In genomic region chr8:88320134-88320533, GRCm38 (mm10) we compare ENCODE assay signal across 22 mouse cellular contexts. TPM values are rescaled to one million over a fixed set of nuclear protein-coding genes. Genes with fewer than 3 reads are reported as not detected.
A peak's percentile ranks its signal among the peaks of the same experiment; 100 is the strongest.
DNase-seq lines count a peak whose midpoint lies in the region; TF ChIP-seq lines count a peak whose summit lies in the region.
"Had no signal": no experiment of that assay in that cellular context is flagged by ENCODE, and none has a peak within 500 bp of the region (broad histone marks: within the 10 kb centered on the region; RNA-seq: fewer than 3 reads in every experiment).

No protein-coding gene starts in this region.

- no peak for TF ChIP-seq POLR2A in myocyte (IDR thresholded peaks at IDR 0.05; ENCODE audit: insufficient read length, low read depth)

- H3K4me3 ChIP-seq in myocyte = no peak overlapping the region
- H3K4me3 ChIP-seq: embryonic facial prominence, embryonic 10.5 days; embryonic facial prominence, embryonic 13.5 days; erythroblast, embryonic 14.5 days; forebrain, embryonic 13.5 days; hindbrain, embryonic 12.5 days; hindbrain, embryonic 15.5 days had no signal

- no peaks in the 10 kb centered on the region for H3K27me3 ChIP-seq in myocyte (ENCODE audit: control insufficient read depth, insufficient read depth, insufficient read length)
- H3K27me3 ChIP-seq: embryonic facial prominence, embryonic 13.5 days; forebrain, embryonic 13.5 days; hindbrain, embryonic 12.5 days; hindbrain, embryonic 15.5 days had no signal

- no peaks in the 10 kb centered on the region for H3K79me2 ChIP-seq in myocyte (ENCODE audit: control insufficient read depth, insufficient read depth)

- DNase-seq in heart, adult 11 months = peak; percentile 89
- DNase-seq in heart, adult 18-20 months = no peak
- DNase-seq in testis, postnatal 10 days (ENCODE audit: low spot score) = peak; percentile 54
- DNase-seq in testis, postnatal 14 days (ENCODE audit: low spot score) = no peak
- no peak for DNase-seq in lung, postnatal 25 days (ENCODE audit: low spot score)
- DNase-seq: adrenal gland, adult 2 months; adrenal gland, postnatal 14 days; cerebellum, adult 11-12 months; cerebellum, adult 8-10 months; cerebellum, postnatal 10 days; cerebellum, postnatal 36 days; embryo, embryonic 11 days; forebrain, postnatal 0 days; gastrocnemius, postnatal 36 days had no signal

- no peak overlapping the region for H3ac ChIP-seq in myocyte (ENCODE audit: control insufficient read depth, insufficient read length)

- peaks cover 27% of the 10 kb centered on the region for H3K36me3 ChIP-seq in myocyte (ENCODE audit: control insufficient read depth, insufficient read depth)

- H3K4me2 ChIP-seq in myocyte (ENCODE audit: low read depth) = no peak overlapping the region
- H3K4me2 ChIP-seq: embryonic facial prominence, embryonic 13.5 days; forebrain, embryonic 13.5 days; heart, embryonic 11.5 days; hindbrain, embryonic 12.5 days; hindbrain, embryonic 15.5 days had no signal

TF ChIP-seq in myocyte, 11 proteins besides CTCF, POLR2A, EP300 and RAD21:
- TF ChIP-seq MYOG (IDR thresholded peaks at IDR 0.05; ENCODE audit: control insufficient read depth in 1 of 3, insufficient read depth in 1 of 3, insufficient read length in 2 of 3, low read depth in 2 of 3) (no peak), TCF3 (IDR thresholded peaks at IDR 0.05; ENCODE audit: insufficient read length, low read depth) (no peak), USF1 (IDR thresholded peaks at IDR 0.05; ENCODE audit: low read depth) (no peak), E2F4 (IDR thresholded peaks at IDR 0.05; ENCODE audit: insufficient read depth) (no peak), MYOD1 (IDR thresholded peaks at IDR 0.05; ENCODE audit: control insufficient read depth in 1 of 3, insufficient read length in 2 of 3, low read depth in 2 of 3) (no peak), CEBPB (IDR thresholded peaks at IDR 0.05; ENCODE audit: insufficient read depth, poor library complexity, severe bottlenecking) (no peak), REST (IDR thresholded peaks at IDR 0.05; ENCODE audit: insufficient read depth, insufficient read length) (no peak), POLR2AphosphoS2 (IDR thresholded peaks at IDR 0.05; ENCODE audit: insufficient read length, low read depth) (peak; percentile 32)
TF ChIP-seq in myocyte: peak in this region for 1.

RNA-seq across cellular contexts. Expression of gene Brd7, which starts 41.9 kb away (rescaled TPM):
- total RNA-seq in heart, adult 18-20 months (2021) = 10 to 100 TPM; 70.0 to 74.0 TPM
- polyA plus RNA-seq in myocyte (2012; fragmentation: generic; extraction: Trizol) = 52.7 TPM

RNA-seq across cellular contexts. Expression of gene Adcy7, which starts 47.9 kb away (rescaled TPM):
- 1 to 10 TPM; 4.6 to 6.4 TPM for total RNA-seq in heart, adult 18-20 months (2021)
- 72.3 TPM for polyA plus RNA-seq in myocyte (2012; fragmentation: generic; extraction: Trizol)

Comparison
In these comparisons a context has a peak if more than half of its experiments do, and no peak if none do; other contexts are left out.
1. DNase-seq: peak in heart, adult 11 months (single experiment) and testis, postnatal 10 days (single experiment); none in heart, adult 18-20 months (0 of 2), testis, postnatal 14 days (single experiment) and lung, postnatal 25 days (single experiment).